Mouse (Mus musculus): Measurements from ENCODE around the gene Tnik.

Gene Tnik

DNA sequence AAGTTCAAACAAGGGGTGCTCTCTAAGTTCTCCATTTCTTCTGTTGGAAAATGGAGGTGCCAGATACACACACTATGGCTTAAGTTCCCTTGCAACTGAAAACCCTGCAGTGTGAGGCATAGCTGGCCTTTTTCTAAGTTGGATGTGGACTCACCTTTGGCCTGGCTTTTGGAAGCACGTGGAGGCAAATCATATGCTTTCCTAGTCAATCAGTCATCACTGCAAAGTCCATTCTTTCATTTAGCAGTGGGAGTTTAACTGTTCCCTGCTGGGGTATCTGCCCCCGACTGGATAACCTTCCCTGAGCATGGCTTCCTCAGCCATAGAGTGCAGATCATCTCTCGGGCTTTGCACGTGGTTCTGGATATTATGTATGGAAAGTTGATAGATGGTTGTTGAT is 436.6 kb downstream of the Tnik start:
- no peak for DNase-seq (ENCODE audit: extremely low spot score, low read depth, low spot score)

DNA sequence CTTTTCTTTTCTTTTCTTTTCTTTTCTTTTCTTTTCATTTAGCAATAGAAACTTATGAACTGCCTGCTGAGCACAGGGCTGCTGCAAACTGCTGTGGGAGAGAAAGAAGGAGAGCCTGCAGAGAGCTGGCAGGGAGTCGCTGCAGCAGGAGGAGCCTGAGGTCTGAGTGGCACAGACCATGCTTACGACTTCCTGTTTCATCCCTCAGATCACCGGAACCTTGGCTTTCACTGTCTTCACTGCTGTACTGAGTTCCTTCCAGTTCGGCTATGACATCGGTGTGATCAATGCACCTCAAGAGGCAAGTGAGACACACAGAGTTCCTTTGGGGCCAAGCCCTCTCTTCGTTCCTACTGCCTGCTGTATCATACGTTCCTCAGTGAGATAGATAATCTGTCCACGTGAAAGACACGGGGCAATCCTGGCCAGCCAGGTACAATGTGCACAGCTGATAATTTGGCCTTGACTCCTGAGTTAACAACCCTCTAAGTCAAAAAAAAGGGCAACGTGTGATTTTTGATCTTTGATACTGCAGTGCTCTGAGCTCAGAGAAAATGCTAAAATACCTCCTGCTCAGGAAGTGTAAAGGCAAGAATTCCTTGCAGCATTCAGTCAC is 442.6 kb downstream of the Tnik start:
- no peak for DNase-seq (ENCODE audit: extremely low spot score, low read depth, low spot score)

DNA sequence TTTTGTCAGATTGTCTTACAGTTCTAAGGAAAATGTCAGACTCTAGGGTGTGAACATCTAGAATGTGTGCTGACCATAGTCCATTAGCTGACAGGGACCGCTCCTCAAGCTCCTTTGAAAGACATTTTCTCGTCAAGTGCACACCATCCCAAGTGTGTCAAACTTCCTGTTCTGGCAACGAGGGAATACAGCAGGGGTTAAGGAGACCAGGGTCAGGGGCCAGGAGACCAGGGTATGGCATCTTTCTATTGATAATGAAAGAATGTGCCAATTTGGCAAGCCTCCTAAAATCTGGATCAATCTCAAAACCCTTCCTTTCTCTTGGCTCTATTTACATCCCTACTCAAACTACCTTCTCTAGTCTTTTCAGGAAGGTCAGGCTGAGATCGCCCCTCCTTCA is 443.7 kb downstream of the Tnik start:
- no peak for DNase-seq (ENCODE audit: extremely low spot score, low read depth, low spot score)

GRCm38 (mm10) chr3:28709740-28710139 is 446.7 kb downstream of the Tnik start:
- no peak for DNase-seq (ENCODE audit: extremely low spot score, low read depth, low spot score)

GRCm38 (mm10) chr3:28713913-28714698 is 451.1 kb downstream of the Tnik start:
- no peak for DNase-seq (ENCODE audit: extremely low spot score, low read depth, low spot score)

DNA sequence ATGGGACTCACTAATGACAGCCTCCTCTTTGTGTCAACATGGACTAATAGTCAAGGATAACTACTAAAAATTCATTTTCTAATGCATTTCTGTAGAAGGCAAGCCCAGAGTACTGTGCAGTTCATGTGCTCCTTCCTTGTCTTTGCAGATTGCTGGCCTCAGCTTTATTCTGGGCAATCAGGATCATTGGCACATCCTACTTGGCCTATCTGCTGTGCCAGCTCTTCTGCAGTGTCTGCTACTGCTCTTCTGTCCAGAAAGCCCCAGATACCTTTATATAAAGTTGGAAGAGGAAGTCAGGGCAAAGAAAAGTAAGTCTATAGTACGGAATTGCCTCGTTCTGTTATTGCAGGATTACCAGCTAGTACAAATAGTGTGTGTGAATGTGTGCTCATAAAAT is 455.5 kb downstream of the Tnik start:
- DNase-seq (ENCODE audit: extremely low spot score, low read depth, low spot score): no peak

DNA sequence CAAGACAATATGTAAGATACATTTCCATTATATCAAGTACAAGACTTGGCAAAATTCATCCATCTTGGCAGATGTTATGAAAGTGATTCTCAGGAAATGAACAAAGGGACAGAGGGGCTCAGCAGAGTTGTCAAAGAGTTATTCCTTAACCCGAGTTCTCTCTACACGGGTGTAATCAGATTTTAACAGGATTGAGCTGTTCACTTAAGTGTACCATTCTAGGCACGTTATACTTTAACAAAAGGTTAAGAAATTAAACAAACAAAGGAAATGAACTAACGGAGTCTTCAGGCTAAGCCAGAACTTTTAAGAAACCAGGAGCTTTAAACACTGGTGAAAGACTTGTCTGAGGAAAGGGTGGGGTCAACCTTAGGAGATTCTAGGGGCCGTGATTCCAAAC is 458.2 kb downstream of the Tnik start:
- no peak for DNase-seq (ENCODE audit: extremely low spot score, low read depth, low spot score)

GRCm38 (mm10) chr3:28721838-28722237 is 458.8 kb downstream of the Tnik start:
- no peak for DNase-seq (ENCODE audit: extremely low spot score, low read depth, low spot score)

GRCm38 (mm10) chr3:28722531-28722930 is 459.5 kb downstream of the Tnik start:
- no peak for DNase-seq (ENCODE audit: extremely low spot score, low read depth, low spot score)

GRCm38 (mm10) chr3:28723534-28723933 is 460.5 kb downstream of the Tnik start:
- no peak for DNase-seq (ENCODE audit: extremely low spot score, low read depth, low spot score)

DNA sequence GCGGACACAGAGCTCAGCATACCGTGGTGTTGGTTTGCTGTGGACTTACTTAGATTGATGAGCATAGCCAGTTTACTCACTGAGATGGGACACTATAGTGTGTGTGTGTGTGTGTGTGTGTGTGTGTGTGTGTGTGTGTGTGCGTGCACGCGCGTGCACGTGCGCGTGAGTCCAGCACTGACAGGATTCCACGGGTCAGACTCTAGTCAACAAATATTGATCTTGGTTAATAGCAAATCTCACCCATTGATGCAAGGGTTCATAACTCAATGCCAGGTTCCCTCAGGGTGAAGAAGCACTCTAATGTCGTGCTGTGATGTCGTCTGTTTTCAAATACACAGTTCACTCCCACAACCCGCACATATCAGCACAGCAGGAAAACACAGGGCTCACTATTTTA is 462.2 kb downstream of the Tnik start:
- DNase-seq (ENCODE audit: extremely low spot score, low read depth, low spot score): no peak

Measured in hindlimb bud, embryonic 11.5 days (tissue).